Mouse (Mus musculus) testis, adult 2 months (tissue): ENCODE data around the gene L2hgdh. TPM values are rescaled to one million over a fixed set of nuclear protein-coding genes. Genes with fewer than 3 reads are reported as not detected.

Experiments used
- H3K27ac ChIP-seq: fragments of 200-500 bp; 2 replicates; pipeline ENCODE4 v1.5.1; 2012; ENCODE audit warnings: low read depth, low read length; ENCODE audit not compliant: control insufficient read depth, insufficient read depth
- H3K27me3 ChIP-seq: fragments of 200-500 bp; 2 replicates; pipeline ENCODE4 v1.6.1; 2012; ENCODE audit warnings: mild to moderate bottlenecking, low read length, moderate library complexity; ENCODE audit not compliant: control insufficient read depth, insufficient read depth
- H3K36me3 ChIP-seq: fragments of 200-500 bp; 2 replicates; pipeline ENCODE4 v1.6.1; 2012; ENCODE audit warnings: mild to moderate bottlenecking, low read length; ENCODE audit not compliant: control insufficient read depth, insufficient read depth
- H3K4me1 ChIP-seq: fragments of 200-500 bp; 2 replicates; pipeline ENCODE4 v1.6.1; 2012; ENCODE audit warnings: low read length; ENCODE audit not compliant: control insufficient read depth, insufficient read depth
- H3K4me3 ChIP-seq: fragments of 200-500 bp; 2 replicates; pipeline ENCODE4 v1.5.1; 2012; ENCODE audit warnings: low read depth, mild to moderate bottlenecking, low read length, moderate library complexity, mixed read lengths; ENCODE audit not compliant: control insufficient read depth
- CTCF ChIP-seq: fragments of 200-500 bp; IDR thresholded peaks from 2 replicates; pipeline ENCODE4 v1.5.1; 2012; ENCODE audit warnings: low read depth, mild to moderate bottlenecking, inconsistent platforms, low read length, moderate library complexity; ENCODE audit not compliant: control insufficient read depth, insufficient read depth, insufficient replicate concordance
- POLR2A ChIP-seq: fragments of 200-500 bp; IDR thresholded peaks from 2 replicates; pipeline ENCODE4 v1.6.1; 2012; ENCODE audit warnings: low read depth, mild to moderate bottlenecking, inconsistent platforms, low read length, moderate library complexity; ENCODE audit not compliant: control insufficient read depth
- polyA plus RNA-seq: library from polyadenylated mRNA; depleted of rRNA; stranded (reverse); fragments of >200 nt; gene quantifications from 2 replicates; pipeline ENCODE4 v1.2.3, GENCODE M21; 2012; rRNA removed

L2hgdh gene
- polyA plus RNA-seq, result 8.1 and 9.4 TPM in 2 replicates

DNA sequence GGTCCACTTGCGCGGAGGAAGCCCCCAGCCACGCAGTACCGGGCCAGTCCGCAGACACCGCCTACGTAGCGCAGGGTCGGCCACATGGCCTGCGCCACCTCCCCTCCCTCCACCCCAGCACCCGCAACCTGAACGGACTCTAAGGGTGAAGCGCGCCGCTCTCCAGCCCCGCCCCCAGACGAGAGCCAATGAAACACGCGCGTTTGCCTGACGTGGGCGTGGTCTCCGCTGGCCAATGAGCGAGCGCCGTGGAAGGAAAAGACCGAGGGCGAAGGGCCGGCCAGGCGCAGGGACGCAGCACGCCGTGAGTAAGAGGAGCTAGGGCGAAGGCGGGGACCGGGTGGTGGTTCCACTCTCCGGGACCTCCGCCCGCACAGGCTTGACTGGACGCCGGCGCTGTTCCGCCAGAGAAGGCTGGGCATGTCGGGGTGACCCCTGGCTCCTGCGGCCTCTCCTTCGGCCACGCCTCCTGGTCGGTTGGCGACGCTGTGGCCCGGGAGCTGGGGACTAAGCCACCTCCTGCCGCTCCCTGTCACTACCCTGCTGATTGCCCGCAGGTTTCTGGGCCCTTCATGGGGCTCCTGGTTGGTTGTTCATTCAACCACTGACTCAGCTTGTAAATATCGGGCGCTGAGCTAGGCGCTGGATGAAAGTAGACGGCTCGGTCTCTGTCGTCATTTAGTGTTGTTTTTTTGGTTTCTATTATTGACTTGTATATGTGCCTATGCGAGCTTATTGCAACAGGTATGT lies at the start of gene L2hgdh, which contains the start of gene Atp5s:
TSS of gene L2hgdh (minus strand) at position 163 of the 750 bp plus-strand sequence.
TSS of gene Atp5s (plus strand) at position 240 of the 750 bp plus-strand sequence.
- peak within 1 kb of the TSS; percentile 95 for H3K4me3 ChIP-seq

DNA sequence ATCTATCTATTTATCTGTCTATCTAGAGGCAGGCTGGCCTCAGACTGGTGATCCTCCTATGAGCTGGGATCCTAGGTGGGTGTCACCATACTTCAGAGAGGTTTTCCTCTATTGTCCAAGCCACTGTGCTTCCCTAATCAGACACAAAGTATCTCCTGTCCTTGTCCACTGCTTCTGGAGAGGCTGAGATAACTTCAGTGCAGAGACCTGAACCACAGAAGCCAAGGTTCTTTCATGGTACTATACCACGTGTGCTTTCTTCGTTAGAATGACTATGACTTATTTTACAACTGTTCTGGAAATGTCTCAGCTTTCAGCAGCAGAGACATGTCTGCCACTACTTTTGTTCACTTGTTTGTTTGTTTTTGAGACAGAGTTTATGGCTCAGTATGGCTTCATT lies 44.2 kb upstream of the L2hgdh start:
- Histone ChIP-seq H3K27me3 (no peaks in the 10 kb centered on the region), H3K4me3 (no peak overlapping the region), H3K4me1 (no peaks in the 10 kb centered on the region), H3K36me3 (no peaks in the 10 kb centered on the region), H3K27ac (no peak overlapping the region)
- TF ChIP-seq CTCF (no peak), POLR2A (no peak)

More for the DNA sequence above, at the start of gene L2hgdh, which contains the start of gene Atp5s:
- TF ChIP-seq CTCF, result no peak
- TF ChIP-seq POLR2A, result peak; percentile 96
- H3K36me3 ChIP-seq, result no peaks in the 10 kb centered on the region; the same call in 1 of the 2 replicates
- H3K27me3 ChIP-seq, result no peaks in the 10 kb centered on the region
- peaks cover 6% of the 10 kb centered on the region for H3K4me1 ChIP-seq
- H3K27ac ChIP-seq, result peak within 1 kb of the TSS; percentile 78

DNA sequence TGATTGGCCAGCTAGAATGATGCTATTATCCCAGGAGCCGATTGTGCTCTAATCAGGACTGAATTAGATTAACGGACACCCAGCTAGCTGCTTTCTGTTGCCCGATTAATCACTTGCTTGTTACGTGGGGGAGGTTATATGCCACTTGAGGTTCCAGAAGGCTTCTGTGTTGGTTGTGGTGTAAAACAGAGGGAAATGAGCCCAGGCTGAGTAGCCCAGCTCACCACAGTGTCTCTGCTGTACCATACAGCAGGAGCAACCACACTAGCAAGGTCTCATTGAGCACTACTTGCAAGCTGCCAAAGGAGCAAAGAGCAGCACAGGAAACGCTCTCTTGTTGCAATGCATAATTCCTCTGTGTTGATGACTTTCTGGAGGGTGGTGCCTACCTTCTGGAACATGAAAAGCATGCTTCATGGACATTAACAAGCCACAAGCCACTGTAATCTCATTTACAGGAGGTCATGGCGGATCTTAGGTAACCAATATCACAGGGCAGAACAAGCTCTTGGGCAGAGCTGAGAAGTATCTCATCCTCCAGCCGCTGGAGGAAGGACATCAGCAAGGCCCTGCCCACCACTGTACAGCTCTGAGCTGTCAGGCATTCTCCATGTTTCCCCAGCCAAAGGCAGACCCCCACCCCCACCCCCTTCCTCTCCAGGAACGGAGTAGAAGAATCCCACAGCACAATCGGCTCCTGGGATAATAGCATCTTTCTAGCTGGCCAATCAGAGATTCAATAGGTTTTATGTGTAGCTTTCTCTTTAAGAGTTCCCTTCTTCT lies 43.0 kb upstream of the L2hgdh start:
- H3K27me3 ChIP-seq, result no peaks in the 10 kb centered on the region
- H3K36me3 ChIP-seq, result no peaks in the 10 kb centered on the region
- TF ChIP-seq POLR2A, result no peak
- no peak for TF ChIP-seq CTCF
- H3K4me3 ChIP-seq, result no peak overlapping the region
- H3K27ac ChIP-seq, result no peak overlapping the region
- H3K4me1 ChIP-seq, result no peaks in the 10 kb centered on the region

DNA sequence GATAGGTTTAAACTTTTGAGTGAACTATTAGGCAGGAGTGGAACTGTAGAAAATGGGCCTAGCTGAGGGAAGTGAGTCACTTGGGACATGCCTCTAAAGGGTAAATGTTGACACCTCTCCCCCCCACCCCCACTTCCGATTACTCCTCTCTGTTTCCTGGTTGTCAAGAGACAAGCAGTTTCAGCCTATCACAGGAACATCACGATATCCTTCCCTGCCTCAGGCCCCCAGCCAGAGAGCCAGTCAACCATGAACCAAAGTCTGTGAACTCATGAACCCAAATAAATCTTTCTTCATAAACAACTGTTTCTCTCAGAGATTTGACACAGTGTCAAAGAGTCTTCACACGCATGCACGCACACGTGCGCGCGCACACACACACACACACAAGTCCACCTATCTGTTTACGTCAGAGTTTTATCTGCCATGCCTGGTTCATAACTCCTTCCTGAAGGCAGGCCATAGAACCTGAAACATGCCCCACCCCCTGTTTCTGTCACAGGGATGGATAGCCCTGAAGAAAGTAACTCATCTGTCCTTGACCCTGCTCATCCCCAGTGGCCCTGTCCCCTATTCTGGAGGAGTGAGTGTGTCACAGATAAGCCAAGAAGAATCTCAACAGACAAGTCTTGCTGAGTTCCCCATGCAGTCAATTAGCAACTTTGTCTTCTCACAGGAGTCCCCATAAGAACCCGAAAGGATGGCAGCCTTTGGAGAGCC lies 41.7 kb upstream of the L2hgdh start:
- Histone ChIP-seq H3K27ac (no peak overlapping the region), H3K36me3 (no peaks in the 10 kb centered on the region), H3K27me3 (no peaks in the 10 kb centered on the region), H3K4me3 (no peak overlapping the region), H3K4me1 (no peaks in the 10 kb centered on the region; the same call in 1 of the 2 replicates)
- TF ChIP-seq CTCF (no peak), POLR2A (no peak)

DNA sequence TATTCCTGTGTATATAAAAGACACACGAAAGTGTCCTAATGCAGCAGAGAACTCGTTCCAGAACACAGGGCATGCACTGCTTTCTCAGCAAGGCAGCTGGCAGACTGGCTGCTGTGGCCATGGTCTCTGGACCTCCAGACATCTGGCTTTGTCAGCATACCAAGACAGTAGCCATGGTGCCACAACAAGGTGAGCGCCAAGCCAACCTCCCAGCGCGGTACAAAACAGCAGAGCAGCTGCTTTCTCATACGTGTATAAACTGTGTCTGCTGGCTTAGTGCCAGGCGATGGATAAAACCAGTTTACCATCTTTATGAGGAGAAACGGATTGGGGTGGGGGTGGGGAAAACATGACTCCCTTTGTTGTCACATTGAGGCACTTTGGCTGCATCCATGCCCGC lies 40.9 kb upstream of the L2hgdh start:
- no peak overlapping the region for H3K4me3 ChIP-seq
- no peaks in the 10 kb centered on the region for H3K36me3 ChIP-seq
- H3K27me3 ChIP-seq, result no peaks in the 10 kb centered on the region
- no peak overlapping the region for H3K27ac ChIP-seq
- H3K4me1 ChIP-seq, result no peaks in the 10 kb centered on the region; the same call in 1 of the 2 replicates
- TF ChIP-seq CTCF (no peak), POLR2A (no peak)

DNA sequence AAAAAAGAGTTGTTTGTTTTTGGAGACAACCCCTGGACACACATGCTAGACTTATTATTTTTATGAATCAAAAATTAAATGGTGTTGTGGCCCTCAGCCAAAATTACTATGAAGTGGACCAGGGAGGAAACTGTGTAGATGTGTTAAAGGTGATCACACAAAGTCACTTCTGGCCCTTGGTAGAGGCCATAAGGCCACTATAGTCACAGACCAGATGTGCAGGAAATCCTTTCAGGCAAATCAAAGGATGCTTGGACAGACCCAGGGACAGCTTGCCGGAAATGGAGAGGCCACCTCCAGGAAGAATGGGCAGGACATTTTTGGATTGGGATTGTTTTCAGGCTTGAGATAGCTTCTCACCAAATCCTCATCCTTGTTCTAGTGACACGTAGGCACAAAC lies 36.9 kb upstream of the L2hgdh start:
- TF ChIP-seq CTCF (no peak), POLR2A (no peak)
- Histone ChIP-seq H3K4me1 (peaks cover 2% of the 10 kb centered on the region), H3K4me3 (no peak overlapping the region), H3K27me3 (no peaks in the 10 kb centered on the region), H3K36me3 (no peaks in the 10 kb centered on the region), H3K27ac (no peak overlapping the region)

DNA sequence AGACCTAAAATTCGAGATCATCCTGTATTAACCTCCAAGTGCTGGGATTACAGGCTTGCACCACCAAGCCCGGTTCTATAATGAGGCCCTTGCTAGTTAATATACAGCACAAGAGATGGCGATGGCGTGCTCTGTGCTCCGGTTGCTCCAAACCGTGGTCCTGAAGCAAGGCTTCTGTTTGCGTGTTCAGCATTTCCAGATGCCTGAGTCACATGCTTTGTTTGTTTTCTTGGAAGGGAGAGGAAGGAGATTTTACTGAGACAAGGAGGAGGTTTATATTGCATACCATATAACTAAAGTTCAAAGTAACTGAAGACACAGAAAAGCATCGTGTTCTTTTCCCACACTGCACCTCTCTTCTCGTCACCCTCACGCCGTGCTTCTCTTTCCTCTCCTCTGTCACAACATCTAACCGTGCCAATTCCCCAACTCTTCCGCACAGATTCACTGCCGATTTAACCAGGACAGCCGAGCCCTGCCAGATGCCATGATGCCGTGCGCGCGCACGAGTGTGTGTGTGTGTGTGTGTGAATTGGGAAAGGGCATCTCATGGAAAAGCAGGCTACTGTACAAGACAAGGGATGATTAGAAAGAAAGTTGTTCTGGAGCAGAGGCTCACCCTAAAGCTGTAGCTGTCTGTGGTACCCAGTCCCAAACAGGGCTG lies 36.2 kb upstream of the L2hgdh start:
- H3K27me3 ChIP-seq, result no peaks in the 10 kb centered on the region
- H3K4me3 ChIP-seq, result no peak overlapping the region
- peaks cover 2% of the 10 kb centered on the region for H3K4me1 ChIP-seq
- no peak overlapping the region for H3K27ac ChIP-seq
- no peak for TF ChIP-seq POLR2A
- no peak for TF ChIP-seq CTCF
- H3K36me3 ChIP-seq, result no peaks in the 10 kb centered on the region
